Mouse (Mus musculus) ES-Bruce4 (cell line): ENCODE results near the gene Ttll12.

Source experiments
- CTCF ChIP-seq: IDR thresholded peaks from one replicate; pipeline ENCODE4 v1.8.1; 2011; ENCODE audit warnings: low read depth, low read length
- EP300 ChIP-seq: IDR thresholded peaks from 2 replicates; pipeline ENCODE4 v1.6.1; 2011; ENCODE audit warnings: low read depth, low read length; ENCODE audit not compliant: insufficient read depth
- POLR2A ChIP-seq: IDR thresholded peaks from one replicate; pipeline ENCODE4 v1.8.1; 2011; ENCODE audit warnings: low read length; ENCODE audit not compliant: insufficient read depth

DNA sequence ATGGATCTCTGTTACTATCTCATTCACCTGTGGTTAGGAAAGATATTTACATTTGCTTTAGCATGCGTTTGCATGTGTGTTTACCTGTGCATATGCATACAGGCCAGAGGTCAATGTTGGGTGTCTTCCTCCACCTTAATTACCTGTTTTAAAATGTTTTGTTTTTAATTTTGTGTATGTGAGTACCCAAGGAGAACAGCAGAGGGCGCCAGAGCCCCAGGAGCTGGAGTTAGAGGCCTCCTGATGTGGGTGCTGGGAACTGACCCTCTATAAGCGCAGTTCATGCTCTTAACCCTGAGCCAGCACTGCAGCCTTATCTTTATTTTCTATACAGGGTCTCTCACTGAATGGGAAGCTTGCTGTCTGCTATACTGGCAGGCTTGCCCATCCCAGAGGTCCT, 34.8 kb upstream of the Ttll12 start:
- TF ChIP-seq POLR2A (no peak), CTCF (peak; percentile 51), EP300 (no peak)
